Comparison of ENCODE assay signal across 22 mouse cellular contexts in the genomic region with DNA sequence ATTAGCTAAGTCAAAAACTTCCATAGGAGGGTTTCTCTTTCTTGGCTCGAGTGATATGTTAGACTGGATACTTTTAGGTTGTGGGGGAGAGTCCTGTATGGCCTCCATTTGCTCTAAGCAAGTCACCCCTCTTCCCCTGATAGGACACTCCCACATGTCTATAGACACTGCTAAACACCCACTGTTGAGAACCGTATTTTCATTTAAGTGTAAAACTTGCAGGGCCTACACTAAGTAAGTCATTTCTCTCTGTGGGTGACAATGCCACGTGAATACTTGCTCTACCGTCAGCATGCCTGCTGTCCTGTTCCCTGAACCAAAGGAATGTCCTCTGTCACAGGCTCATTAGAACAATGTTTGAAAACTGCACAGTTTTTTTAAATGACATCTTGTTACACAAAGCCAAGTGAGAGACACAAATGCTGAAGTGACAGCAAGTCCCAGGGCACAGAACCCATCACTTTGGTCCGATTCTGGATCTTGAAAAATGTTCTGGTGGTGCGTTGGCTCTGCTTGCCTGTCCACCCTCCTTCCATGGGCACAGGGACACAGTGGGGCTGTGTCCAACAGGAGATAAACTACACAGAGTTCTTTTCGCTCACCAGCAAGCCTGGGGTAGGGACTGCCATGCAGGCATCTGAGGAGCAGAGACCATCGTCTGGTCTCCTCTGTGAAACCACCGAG.
DNase-seq lines count a peak whose midpoint lies in the region; ATAC-seq and TF ChIP-seq lines count a peak whose summit lies in the region.
"Had no signal": no experiment of that assay in that cellular context is flagged by ENCODE, and none has a peak within 500 bp of the region (broad histone marks: within the 10 kb centered on the region; RNA-seq: fewer than 3 reads in every experiment).

No protein-coding gene starts in this region.

- peaks cover 13% of the 10 kb centered on the region for H3K4me1 ChIP-seq in heart, embryonic 15.5 days (replicated peaks)
- H3K4me1 ChIP-seq in midbrain, embryonic 10.5 days: 0 out of 2 replicates have a peak, but pooled peaks cover 4% of the 10 kb centered on the region
- peaks cover 6% of the 10 kb centered on the region; the same call in 1 of the 2 replicates for H3K4me1 ChIP-seq in midbrain, embryonic 13.5 days (replicated peaks)
- no peaks in the 10 kb centered on the region; the same call in 1 of the 2 replicates for H3K4me1 ChIP-seq in bone marrow, adult 2 months (ENCODE audit: control insufficient read depth, insufficient read depth, low read length)
- H3K4me1 ChIP-seq: embryonic facial prominence, embryonic 10.5 days; limb, embryonic 10.5 days had no signal

- no peaks in the 10 kb centered on the region for H3K9me3 ChIP-seq in heart, embryonic 15.5 days (replicated peaks)
- no peaks in the 10 kb centered on the region for H3K9me3 ChIP-seq in midbrain, embryonic 10.5 days (replicated peaks)
- no peaks in the 10 kb centered on the region for H3K9me3 ChIP-seq in midbrain, embryonic 13.5 days
- H3K9me3 ChIP-seq: embryonic facial prominence, embryonic 10.5 days; forebrain, embryonic 15.5 days; hindbrain, embryonic 10.5 days; limb, embryonic 10.5 days had no signal

- peak overlapping the region; percentile 21; the same call in 1 of the 2 replicates for H3K27ac ChIP-seq in heart, embryonic 15.5 days
- H3K27ac ChIP-seq in midbrain, embryonic 10.5 days (replicated peaks): 0 out of 2 replicates have a peak overlapping the region, but pooled peaks have one; percentile 9
- no peak overlapping the region for H3K27ac ChIP-seq in midbrain, embryonic 13.5 days
- 0 out of 2 replicates have a peak overlapping the region, but pooled peaks have one; percentile 9 for H3K27ac ChIP-seq in bone marrow, adult 2 months (ENCODE audit: control insufficient read depth, insufficient read depth, low read depth, low read length, poor library complexity)
- H3K27ac ChIP-seq: embryonic facial prominence, embryonic 10.5 days; forebrain, embryonic 15.5 days; hindbrain, embryonic 10.5 days; limb, embryonic 10.5 days had no signal

- intact Hi-C loops in heart, postnatal 25 days (cut with DNase I): no loop called here

- no peaks in the 10 kb centered on the region for H3K36me3 ChIP-seq in heart, embryonic 15.5 days
- H3K36me3 ChIP-seq in midbrain, embryonic 10.5 days: no peaks in the 10 kb centered on the region
- H3K36me3 ChIP-seq in midbrain, embryonic 13.5 days: no peaks in the 10 kb centered on the region
- H3K36me3 ChIP-seq: embryonic facial prominence, embryonic 10.5 days; forebrain, embryonic 15.5 days; hindbrain, embryonic 10.5 days; limb, embryonic 10.5 days had no signal

- DNase-seq in heart, postnatal 25 days (ENCODE audit: low spot score): no peak
- no peak for DNase-seq in midbrain, embryonic 10.5 days (ENCODE audit: low spot score)
- peak; percentile 55 for DNase-seq in brain, adult 2 months (ENCODE audit: low read depth, low spot score)
- no peak for DNase-seq in kidney, postnatal 36 days
- DNase-seq: adrenal gland, postnatal 14 days; cerebellum, adult 11 months; cerebellum, adult 9-11 months; gastrocnemius, postnatal 25 days; kidney, adult 9 months; kidney, postnatal 14 days; liver; lung, postnatal 4 days; midbrain, embryonic 14.5 days; right cerebral cortex, postnatal 14 days; spleen, adult 18-20 months had no signal

- whole genome bisulfite sequencing in heart, embryonic 15.5 days: 77% methylated on average over 9 of the region's 9 CpGs
- 89% methylated on average over 9 of the region's 9 CpGs for WGBS in midbrain, embryonic 10.5 days
- WGBS in midbrain, embryonic 13.5 days: 86% methylated on average over 9 of the region's 9 CpGs
- 71% methylated on average over 9 of the region's 9 CpGs for WGBS in bone marrow, adult 2 months

- no peak overlapping the region for H3K9ac ChIP-seq in heart, embryonic 15.5 days
- H3K9ac ChIP-seq in midbrain, embryonic 13.5 days (replicated peaks): no peak overlapping the region
- H3K9ac ChIP-seq: forebrain, embryonic 15.5 days had no signal

- H3K4me2 ChIP-seq in heart, embryonic 15.5 days: no peak overlapping the region
- no peak overlapping the region for H3K4me2 ChIP-seq in midbrain, embryonic 13.5 days (replicated peaks)
- H3K4me2 ChIP-seq: forebrain, embryonic 15.5 days had no signal

- no peak for TF ChIP-seq CTCF in bone marrow, adult 2 months (IDR thresholded peaks at IDR 0.05; ENCODE audit: control insufficient read depth, insufficient read depth, low read length)

- no peak overlapping the region for H3K4me3 ChIP-seq in heart, embryonic 15.5 days
- no peak overlapping the region for H3K4me3 ChIP-seq in midbrain, embryonic 10.5 days
- no peak overlapping the region for H3K4me3 ChIP-seq in midbrain, embryonic 13.5 days (replicated peaks)
- no peak overlapping the region for H3K4me3 ChIP-seq in bone marrow, adult 2 months (replicated peaks; ENCODE audit: control insufficient read depth, low read depth, low read length)
- H3K4me3 ChIP-seq: embryonic facial prominence, embryonic 10.5 days; forebrain, embryonic 15.5 days; hindbrain, embryonic 10.5 days; limb, embryonic 10.5 days had no signal

- ATAC-seq in heart, embryonic 15.5 days (replicated peaks; ENCODE audit: insufficient number of reproducible peaks, insufficient read depth, low FRiP score, low read depth): no peak
- no peak for ATAC-seq in midbrain, embryonic 13.5 days

- H3K27me3 ChIP-seq in heart, embryonic 15.5 days: no peaks in the 10 kb centered on the region
- no peaks in the 10 kb centered on the region for H3K27me3 ChIP-seq in midbrain, embryonic 10.5 days (ENCODE audit: low read depth, poor library complexity, severe bottlenecking)
- no peaks in the 10 kb centered on the region for H3K27me3 ChIP-seq in midbrain, embryonic 13.5 days
- H3K27me3 ChIP-seq: forebrain, embryonic 15.5 days had no signal

- TF ChIP-seq POLR2A in bone marrow, adult 2 months (IDR thresholded peaks at IDR 0.05; ENCODE audit: borderline replicate concordance, control insufficient read depth, low read depth, low read length): no peak
